In genomic region chr7:99351802-99352517, GRCm38 (mm10) we compare ENCODE assay signal across 8 mouse cellular contexts. TPM values are rescaled to one million over a fixed set of nuclear protein-coding genes. Genes with fewer than 3 reads are reported as not detected.
A peak's percentile ranks its signal among the peaks of the same experiment; 100 is the strongest.
DNase-seq lines count a peak whose midpoint lies in the region; ATAC-seq lines count a peak whose summit lies in the region.

No protein-coding gene starts in this region.

- intact Hi-C loops in gastrocnemius, postnatal 14 days (cut with DNase I; ENCODE audit: low total_unique reads), result no loop called here

- no peaks in the 10 kb centered on the region for H3K27me3 ChIP-seq in lung, embryonic 15.5 days

- peak overlapping the region; percentile 90 for H3K4me2 ChIP-seq in lung, embryonic 15.5 days

- H3K36me3 ChIP-seq in lung, embryonic 15.5 days, result peaks cover 34% of the 10 kb centered on the region

- ATAC-seq in lung, embryonic 15.5 days (ENCODE audit: borderline replicate concordance, extremely low read depth, low FRiP score, low TSS enrichment), result no peak

- peak overlapping the region; percentile 75 for H3K4me3 ChIP-seq in lung, embryonic 15.5 days

- DNase-seq in 3134 (ENCODE audit: extremely low read depth, insufficient read length, low spot score), result peak; percentile 57
- DNase-seq in adrenal gland, adult 8-10 months, result peak; percentile 23
- peak; percentile 71 to 79 for DNase-seq in heart, adult 18-20 months
- peak; percentile 63 for DNase-seq in kidney, adult 18-20 months
- DNase-seq in skeletal muscle tissue, adult 2 months (ENCODE audit: low read depth, low spot score), result peak; percentile 27
- DNase-seq in gastrocnemius, postnatal 14 days, result no peak
- no peak for DNase-seq in layer of hippocampus, postnatal 25 days (ENCODE audit: extremely low spot score in 1 of 2, low spot score in 1 of 2)

- H3K27ac ChIP-seq in lung, embryonic 15.5 days, result peak overlapping the region; percentile 99

- no peaks in the 10 kb centered on the region for H3K9me3 ChIP-seq in lung, embryonic 15.5 days

- H3K9ac ChIP-seq in lung, embryonic 15.5 days, result peak overlapping the region; percentile 90

- under 1% methylated on average over 18 of the region's 18 CpGs for WGBS in lung, embryonic 15.5 days

- peaks cover 72% of the 10 kb centered on the region for H3K4me1 ChIP-seq in lung, embryonic 15.5 days

RNA-seq across cellular contexts. Expression of gene Serpinh1, which starts 1.1 kb away (rescaled TPM):
- 100 to 1,000 TPM; 127 to 266 (median 171) TPM for total RNA-seq in adrenal gland, adult 8-10 months (2022)
- total RNA-seq in heart, adult 18-20 months (2021), result 100 to 1,000 TPM; 200 to 293 TPM
- polyA plus RNA-seq in lung, embryonic 15.5 days (2015; fragmentation: Nextera tagmentation; extraction: Ambion mirVana), result 1,817 and 1,834 TPM in 2 replicates
- total RNA-seq in gastrocnemius, postnatal 14 days (2021), result 100 to 1,000 TPM; 190 to 248 TPM
- total RNA-seq in layer of hippocampus, postnatal 25 days (2021), result 10 to 100 TPM; 29.1 to 30.3 TPM

RNA-seq across cellular contexts. Expression of gene Gdpd5, which starts 29.3 kb away (rescaled TPM):
- total RNA-seq in adrenal gland, adult 8-10 months (2022), result 10 to 100 TPM in 3 of 4 experiments, 1 to 10 TPM in 1; 9.2 to 16.4 (median 13.9) TPM
- 10 to 100 TPM; 21.9 to 27.0 TPM for total RNA-seq in heart, adult 18-20 months (2021)
- 20.7 and 22.0 TPM in 2 replicates for polyA plus RNA-seq in lung, embryonic 15.5 days (2015; fragmentation: Nextera tagmentation; extraction: Ambion mirVana)
- 1 to 10 TPM; 7.4 to 8.5 TPM for total RNA-seq in gastrocnemius, postnatal 14 days (2021)
- total RNA-seq in layer of hippocampus, postnatal 25 days (2021), result 10 to 100 TPM; 20.3 to 26.2 TPM

Comparison
In these comparisons a context has a peak if more than half of its experiments do, and no peak if none do; other contexts are left out.
1. DNase-seq: peak in 3134 (single experiment), adrenal gland, adult 8-10 months (single experiment), heart, adult 18-20 months (2 of 2), kidney, adult 18-20 months (single experiment) and skeletal muscle tissue, adult 2 months (single experiment); none in gastrocnemius, postnatal 14 days (single experiment) and layer of hippocampus, postnatal 25 days (0 of 2).
2. RNA of gene Serpinh1, which starts 1.1 kb away (total RNA-seq): 200 to 293 TPM in heart, adult 18-20 months, 190 to 248 TPM in gastrocnemius, postnatal 14 days and 127 to 266 TPM in adrenal gland, adult 8-10 months; 29.1 to 30.3 TPM in layer of hippocampus, postnatal 25 days; every median in the first group is over 4 times any median in the second.